ENCODE assay signal across 8 mouse cellular contexts in the genomic region with DNA sequence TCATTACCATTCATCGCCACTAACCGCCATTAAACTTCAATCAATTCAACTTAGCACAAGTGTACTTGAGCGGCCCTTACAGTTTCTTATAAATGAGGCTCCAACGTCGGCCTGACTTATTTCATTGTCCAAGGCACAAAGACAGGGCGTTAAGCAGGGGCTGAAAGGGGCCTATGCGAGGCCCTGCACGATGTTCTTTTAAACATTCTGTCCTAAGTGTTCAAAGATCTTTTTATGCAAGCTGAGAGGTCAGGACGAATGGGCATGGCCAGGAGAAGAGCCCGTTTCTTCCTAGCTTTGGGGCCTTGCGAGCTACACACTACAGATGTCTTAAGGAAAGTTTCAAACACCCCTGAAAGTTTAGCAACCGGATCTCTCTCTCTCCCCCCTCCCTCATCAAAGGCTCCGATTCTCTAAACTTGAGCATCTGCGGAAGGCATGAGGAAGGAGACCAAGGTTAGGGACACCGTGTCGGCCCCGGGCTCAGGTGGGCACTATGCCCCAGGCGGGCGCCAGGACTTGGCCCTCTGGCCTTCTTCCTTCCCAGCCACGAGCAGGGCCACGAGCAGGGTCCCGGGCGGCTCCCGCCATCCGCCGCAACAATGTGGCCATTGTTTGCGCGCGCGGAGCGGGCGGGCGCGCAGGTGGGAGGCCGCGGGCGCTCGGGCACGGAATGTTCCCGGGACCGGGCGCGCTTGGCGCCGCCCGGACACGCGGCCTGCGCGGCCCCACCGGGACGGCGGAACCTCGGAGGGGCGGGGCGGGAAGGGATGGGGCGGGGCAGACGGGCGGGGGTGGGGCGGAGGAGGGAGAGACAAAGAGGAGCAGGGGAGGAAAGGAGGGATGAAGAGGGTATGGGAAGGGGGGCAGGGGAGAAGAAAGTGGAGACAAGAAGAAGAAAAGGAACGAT. TPM values are rescaled to one million over a fixed set of nuclear protein-coding genes. Genes with fewer than 3 reads are reported as not detected.
A peak's percentile ranks its signal among the peaks of the same experiment; 100 is the strongest.
DNase-seq lines count a peak whose midpoint lies in the region; ATAC-seq and TF ChIP-seq lines count a peak whose summit lies in the region.

No protein-coding gene starts in this region.

- peaks cover 8% of the 10 kb centered on the region; the same call in 1 of the 2 replicates for H3K4me1 ChIP-seq in cerebellum, adult 2 months (ENCODE audit: control insufficient read depth, insufficient read depth, low read length)
- no peaks in the 10 kb centered on the region; the same call in 1 of the 2 replicates for H3K4me1 ChIP-seq in forebrain, postnatal 0 days (ENCODE audit: insufficient read depth)
- peaks cover 45% of the 10 kb centered on the region for H3K4me1 ChIP-seq in hindbrain, embryonic 15.5 days (replicated peaks)
- H3K4me1 ChIP-seq in limb, embryonic 13.5 days, result peaks cover 60% of the 10 kb centered on the region
- H3K4me1 ChIP-seq in midbrain, postnatal 0 days (ENCODE audit: insufficient read depth, low read length), result peaks cover 7% of the 10 kb centered on the region

- H3K27ac ChIP-seq in cerebellum, adult 2 months (ENCODE audit: insufficient read depth, low read length), result peak overlapping the region; percentile 56; the same call in 1 of the 2 replicates
- peak overlapping the region; percentile 77 for H3K27ac ChIP-seq in forebrain, postnatal 0 days (ENCODE audit: low read depth, low read length)
- peak overlapping the region; percentile 75 for H3K27ac ChIP-seq in hindbrain, embryonic 15.5 days (replicated peaks)
- H3K27ac ChIP-seq in limb, embryonic 13.5 days, result peak overlapping the region; percentile 94
- H3K27ac ChIP-seq in midbrain, postnatal 0 days (ENCODE audit: low read depth, low read length), result peak overlapping the region; percentile 32

- H3K36me3 ChIP-seq in forebrain, postnatal 0 days (ENCODE audit: insufficient read depth), result no peaks in the 10 kb centered on the region
- no peaks in the 10 kb centered on the region for H3K36me3 ChIP-seq in hindbrain, embryonic 15.5 days
- peaks cover 4% of the 10 kb centered on the region; the same call in 1 of the 2 replicates for H3K36me3 ChIP-seq in limb, embryonic 13.5 days
- H3K36me3 ChIP-seq in midbrain, postnatal 0 days (ENCODE audit: insufficient read depth, low read length), result no peaks in the 10 kb centered on the region

- H3K4me2 ChIP-seq in forebrain, postnatal 0 days (ENCODE audit: low read depth), result peak overlapping the region; percentile 85
- peak overlapping the region; percentile 96 for H3K4me2 ChIP-seq in hindbrain, embryonic 15.5 days
- H3K4me2 ChIP-seq in limb, embryonic 13.5 days (replicated peaks), result peak overlapping the region; percentile 84
- H3K4me2 ChIP-seq in midbrain, postnatal 0 days (ENCODE audit: low read depth, low read length, poor library complexity, severe bottlenecking), result peak overlapping the region; percentile 97

- TF ChIP-seq POLR2A in cerebellum, adult 2 months (IDR thresholded peaks at IDR 0.05; ENCODE audit: borderline replicate concordance, insufficient read depth, low read length), result no peak

- H3K9me3 ChIP-seq in forebrain, postnatal 0 days (ENCODE audit: low read length), result no peaks in the 10 kb centered on the region
- no peaks in the 10 kb centered on the region for H3K9me3 ChIP-seq in hindbrain, embryonic 15.5 days
- H3K9me3 ChIP-seq in limb, embryonic 13.5 days, result no peaks in the 10 kb centered on the region
- no peaks in the 10 kb centered on the region for H3K9me3 ChIP-seq in midbrain, postnatal 0 days (ENCODE audit: low read length)

- no peak for TF ChIP-seq CTCF in cerebellum, adult 2 months (IDR thresholded peaks at IDR 0.05; ENCODE audit: borderline replicate concordance, insufficient read depth, low read depth, low read length)
- no peak for TF ChIP-seq CTCF in forebrain, postnatal 0 days (IDR thresholded peaks at IDR 0.05; ENCODE audit: low read depth)
- no peak for TF ChIP-seq CTCF in midbrain, postnatal 0 days (IDR thresholded peaks at IDR 0.05)

- peak; percentile 24 to 35 for DNase-seq in cerebellum, adult 2 months
- peak; percentile 61 for DNase-seq in adrenal gland, postnatal 10 days
- peak; percentile 49 for DNase-seq in forebrain, postnatal 0 days
- no peak for DNase-seq in midbrain, postnatal 0 days (ENCODE audit: low spot score)
- DNase-seq in spleen, adult 12 weeks (ENCODE audit: low spot score), result no peak

- 5% methylated on average over 59 of the region's 61 CpGs for WGBS in cerebellum, adult 2 months
- WGBS in forebrain, postnatal 0 days, result 7% methylated on average over 53 of the region's 61 CpGs
- 3% methylated on average over 37 of the region's 61 CpGs for WGBS in hindbrain, embryonic 15.5 days
- WGBS in limb, embryonic 13.5 days, result 1% methylated on average over 57 of the region's 61 CpGs
- WGBS in midbrain, postnatal 0 days, result 3% methylated on average over 25 of the region's 61 CpGs

- H3K9ac ChIP-seq in forebrain, postnatal 0 days, result peak overlapping the region; percentile 60
- peak overlapping the region; percentile 56 for H3K9ac ChIP-seq in hindbrain, embryonic 15.5 days
- H3K9ac ChIP-seq in limb, embryonic 13.5 days, result peak overlapping the region; percentile 78
- peak overlapping the region; percentile 54 for H3K9ac ChIP-seq in midbrain, postnatal 0 days (replicated peaks; ENCODE audit: low read length, poor library complexity, severe bottlenecking)

- H3K4me3 ChIP-seq in cerebellum, adult 2 months (replicated peaks; ENCODE audit: insufficient read depth, low read depth, low read length), result peak overlapping the region; percentile 18
- peak overlapping the region; percentile 57 for H3K4me3 ChIP-seq in forebrain, postnatal 0 days (ENCODE audit: low read depth, low read length)
- peak overlapping the region; percentile 54 for H3K4me3 ChIP-seq in hindbrain, embryonic 15.5 days
- H3K4me3 ChIP-seq in limb, embryonic 13.5 days, result peak overlapping the region; percentile 78
- H3K4me3 ChIP-seq in midbrain, postnatal 0 days (ENCODE audit: low read depth, low read length), result peak overlapping the region; percentile 50

- no peak for ATAC-seq in cerebellum, adult (ENCODE audit: insufficient number of reproducible peaks, low FRiP score, low TSS enrichment)
- ATAC-seq in forebrain, postnatal 0 days, result peak; percentile 36
- ATAC-seq in hindbrain, embryonic 15.5 days (ENCODE audit: low FRiP score, low read depth), result peak; percentile 57; the same call in 1 of the 2 replicates
- peak; percentile 21 for ATAC-seq in limb, embryonic 13.5 days (ENCODE audit: low FRiP score, low read depth)
- 0 out of 2 replicates have a peak, but pooled peaks have one; percentile 28 for ATAC-seq in midbrain, postnatal 0 days (ENCODE audit: low FRiP score)

- peaks cover 6% of the 10 kb centered on the region; the same call in 1 of the 2 replicates for H3K27me3 ChIP-seq in cerebellum, adult 2 months (ENCODE audit: control insufficient read depth, insufficient read depth, low read length)
- H3K27me3 ChIP-seq in forebrain, postnatal 0 days (ENCODE audit: insufficient read depth, low read length), result peaks cover 3% of the 10 kb centered on the region; the same call in 1 of the 2 replicates
- H3K27me3 ChIP-seq in hindbrain, embryonic 15.5 days, result peaks cover 21% of the 10 kb centered on the region
- H3K27me3 ChIP-seq in limb, embryonic 13.5 days, result no peaks in the 10 kb centered on the region
- 0 out of 2 replicates have a peak, but pooled peaks cover 11% of the 10 kb centered on the region for H3K27me3 ChIP-seq in midbrain, postnatal 0 days (ENCODE audit: insufficient read depth, low read length)

RNA-seq across cellular contexts. Expression of gene Gli2, which starts 5.7 kb away (rescaled TPM):
- 2.4 and 2.7 TPM in 2 replicates for polyA plus RNA-seq in cerebellum, adult 2 months (2012; rRNA removed)
- total RNA-seq in adrenal gland, postnatal 10 days (2021), result 1 to 10 TPM; 1.5 to 3.3 TPM
- 0.92 and 4.4 TPM in 2 replicates for total RNA-seq in forebrain, postnatal 0 days (2014; rRNA removed)
- polyA plus RNA-seq in forebrain, postnatal 0 days (2015; fragmentation: Nextera tagmentation; extraction: Ambion mirVana), result 0.63 and 1.3 TPM in 2 replicates
- 2.5 TPM in 2 replicates for polyA plus RNA-seq in hindbrain, embryonic 15.5 days (2015; fragmentation: Nextera tagmentation; extraction: Ambion mirVana)
- polyA plus RNA-seq in limb, embryonic 13.5 days (2015; fragmentation: Nextera tagmentation; extraction: Ambion mirVana), result 17.7 and 18.2 TPM in 2 replicates
- 3.3 and 4.7 TPM in 2 replicates for total RNA-seq in midbrain, postnatal 0 days (2014; rRNA removed)
- 0.77 and 0.84 TPM in 2 replicates for polyA plus RNA-seq in midbrain, postnatal 0 days (2015; fragmentation: Nextera tagmentation; extraction: Ambion mirVana)

Comparison
In these comparisons a context has a peak if more than half of its experiments do, and no peak if none do; other contexts are left out.
1. DNase-seq: peak in cerebellum, adult 2 months (2 of 2), adrenal gland, postnatal 10 days (single experiment) and forebrain, postnatal 0 days (single experiment); none in midbrain, postnatal 0 days (single experiment) and spleen, adult 12 weeks (single experiment).
2. H3K27ac ChIP-seq: peak in every context shown above with its lines; median percentile 94 in limb, embryonic 13.5 days; 77 in forebrain, postnatal 0 days; 75 in hindbrain, embryonic 15.5 days; 56 in cerebellum, adult 2 months; 32 in midbrain, postnatal 0 days.
3. H3K4me3 ChIP-seq: peak in every context shown above with its lines; median percentile 78 in limb, embryonic 13.5 days; 57 in forebrain, postnatal 0 days; 54 in hindbrain, embryonic 15.5 days; 50 in midbrain, postnatal 0 days; 18 in cerebellum, adult 2 months.
4. Peak in every context shown above with its lines, with median percentiles within 50 percentile points of each other: H3K4me2 ChIP-seq and H3K9ac ChIP-seq.